Mouse (Mus musculus) gastrocnemius, postnatal 36 days (tissue): ENCODE data around the gene Smarcd3. TPM values are rescaled to one million over a fixed set of nuclear protein-coding genes. Genes with fewer than 3 reads are reported as not detected.

Experiments
- DNase-seq, 2 experiments: peaks; one replicate each; pipeline ENCODE4 v3.0.0; 2022
- intact Hi-C: fragments of 180-260 bp; cut with DNase I; formaldehyde crosslinking; loops from one replicate; pipeline ENCODE4 v1.15.1; 2025
- long read RNA-seq, 2 experiments: library from polyadenylated mRNA; stranded (forward); transcript quantifications; one replicate each; pipeline ENCODE4 v2.0.0; 2021
- total RNA-seq, 2 experiments: library from RNA; stranded (reverse); gene quantifications; 2 replicates each; pipeline ENCODE4 v1.2.3; 2021

Gene Smarcd3
- total RNA-seq, result 100 to 1,000 TPM; 167 to 178 TPM
- long read RNA-seq, experiment 1, transcript Smarcd3-201 (13 exons, 1,735 nt), result major isoform, 213 of 267 reads
- long read RNA-seq, experiment 1, partial matches to known transcripts, result 31 of 267 reads
- long read RNA-seq, experiment 1, other reads (novel, unspliced or antisense), result 23 of 267 reads
- long read RNA-seq, experiment 2, transcript Smarcd3-201 (13 exons, 1,735 nt), result major isoform, 271 of 336 reads
- long read RNA-seq, experiment 2, partial matches to known transcripts, result 36 of 336 reads
- long read RNA-seq, experiment 2, other reads (novel, unspliced or antisense), result 29 of 336 reads

DNA sequence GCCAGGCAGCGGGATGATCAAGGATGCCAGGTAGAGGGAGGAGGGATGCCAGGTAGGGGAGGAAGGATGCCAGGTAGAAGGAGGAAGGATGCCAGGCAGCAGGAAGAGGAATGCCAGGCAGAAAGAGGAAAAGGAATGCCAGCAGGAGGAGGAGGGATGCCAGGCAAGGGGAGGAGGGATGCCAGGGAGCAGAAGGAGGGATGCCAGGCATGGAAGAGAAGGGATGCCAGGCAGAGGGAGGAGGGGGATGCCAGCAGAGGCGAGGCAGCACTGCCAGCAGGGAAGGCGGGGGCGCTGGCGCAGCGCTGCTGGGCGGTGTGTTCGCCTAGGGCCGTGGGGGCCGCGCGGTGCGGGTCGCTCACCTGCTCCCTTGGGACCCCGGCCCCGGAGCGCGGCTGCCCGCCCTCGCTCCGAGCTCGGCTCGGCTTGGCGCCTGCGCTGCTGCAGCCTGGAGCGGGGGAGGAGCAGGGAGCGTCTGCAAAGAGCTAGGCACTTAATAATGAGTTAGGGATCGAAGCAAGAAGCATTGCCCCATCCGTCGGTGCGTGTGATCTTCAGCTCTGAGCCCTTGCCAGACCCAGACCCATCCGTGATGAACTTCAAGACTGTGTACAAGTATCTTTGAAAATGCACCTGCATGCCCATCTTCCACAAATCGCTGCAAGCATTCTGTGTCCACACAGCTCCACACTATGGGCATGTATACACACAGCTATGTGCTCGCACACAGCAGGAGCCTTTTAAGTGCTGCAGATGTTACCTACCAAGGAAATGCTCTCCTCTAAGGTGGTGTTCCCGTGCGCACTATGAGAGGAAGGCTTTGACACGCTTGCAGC, at the start of gene Smarcd3:
TSS of gene Smarcd3 (minus strand) at position 426 of the 836 bp plus-strand sequence.
- no peak for DNase-seq
- intact Hi-C loops, result no loop called here

GRCm38 (mm10) chr5:24661457-24661856, 37.2 kb upstream of the Smarcd3 start:
- no peak for DNase-seq
- intact Hi-C loops, result no loop called here

- intact Hi-C loops, result no loop called here
- DNase-seq, result no peak
These were observed 35.7 kb upstream of the Smarcd3 start for GRCm38 (mm10) chr5:24659708-24660423.

GRCm38 (mm10) chr5:24657113-24657512, 32.9 kb upstream of the Smarcd3 start:
- DNase-seq, result no peak
- intact Hi-C loops, result no loop called here

DNA sequence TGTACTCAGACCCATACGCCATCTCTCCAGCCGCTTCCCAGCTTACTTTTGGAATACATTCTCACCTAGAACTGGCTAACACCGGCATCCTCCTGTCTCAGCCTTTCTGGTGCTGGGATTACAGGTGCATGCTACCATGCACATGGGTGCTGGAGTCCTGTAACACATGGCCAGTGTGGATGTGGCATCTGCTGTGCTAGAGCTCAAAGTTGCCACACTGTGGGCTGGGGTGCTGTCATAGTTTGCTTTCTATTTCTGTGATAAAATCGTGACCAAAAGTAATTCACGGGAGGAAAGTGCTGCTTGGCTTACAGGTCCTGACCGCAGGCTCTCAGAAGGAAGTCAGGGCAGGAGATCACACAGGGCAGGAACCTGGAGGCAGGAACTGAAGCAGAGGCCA, 30.3 kb upstream of the Smarcd3 start:
- DNase-seq, result no peak
- intact Hi-C loops, result loop anchor here (5.0 kb wide), 3 partner anchors 47 to 142 kb away; no protein-coding TSS in a partner anchor

GRCm38 (mm10) chr5:24652780-24653179, 28.6 kb upstream of the Smarcd3 start:
- DNase-seq, result no peak
- intact Hi-C loops, result loop anchor here (5.0 kb wide), 3 partner anchors 45 to 140 kb away; no protein-coding TSS in a partner anchor

DNA sequence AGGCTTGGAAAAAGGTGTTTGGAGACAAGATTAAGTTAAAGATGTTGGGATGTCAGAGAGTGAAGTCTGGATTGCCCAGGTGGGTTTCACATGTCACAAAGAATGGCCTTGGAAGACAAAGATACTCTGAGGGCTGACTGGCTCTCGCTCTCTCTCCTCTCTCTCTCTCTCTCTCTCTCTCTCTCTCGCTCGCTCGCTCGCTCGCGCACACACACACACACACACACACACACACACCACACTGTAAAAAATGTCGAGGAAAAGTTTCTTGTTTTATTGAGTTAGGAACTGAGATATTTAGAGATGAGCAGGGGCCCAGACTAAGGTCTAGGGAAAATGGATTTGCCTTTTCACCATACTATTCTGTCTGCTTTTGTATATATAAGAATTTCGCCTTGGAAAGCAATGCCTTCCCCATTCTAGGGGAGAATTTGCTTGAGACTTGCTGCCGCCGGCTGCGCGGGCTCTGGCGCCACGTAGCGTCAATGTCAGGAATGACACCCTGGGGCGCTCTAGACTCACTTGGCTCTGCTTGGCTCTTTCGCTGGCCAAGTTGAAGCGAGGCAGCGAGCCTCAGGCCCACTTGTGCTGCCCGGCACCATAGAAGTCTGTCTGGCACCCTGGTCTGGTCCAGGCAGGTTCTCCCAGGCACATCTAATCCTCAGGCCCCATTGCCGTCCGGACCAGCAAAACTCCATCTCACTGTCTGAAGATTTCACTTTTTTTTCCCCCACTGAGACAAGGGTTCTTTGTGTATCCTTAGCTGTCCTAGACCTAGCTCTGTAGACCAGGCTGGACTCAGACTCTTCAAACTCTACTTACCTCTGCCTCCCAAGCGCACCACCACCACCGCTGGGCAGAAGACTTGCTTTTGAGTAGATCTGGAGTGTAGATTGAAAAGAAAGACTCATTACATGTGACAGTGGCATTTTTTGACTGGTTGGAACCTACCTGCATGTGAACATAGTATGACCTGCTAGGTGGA, 27.8 kb upstream of the Smarcd3 start:
- DNase-seq, result peak; percentile 72 to 86
- intact Hi-C loops, result loop anchor here (5.0 kb wide), 3 partner anchors 45 to 140 kb away; no protein-coding TSS in a partner anchor

GRCm38 (mm10) chr5:24651356-24651755, 27.1 kb upstream of the Smarcd3 start:
- DNase-seq, result no peak
- intact Hi-C loops, result loop anchor here (5.0 kb wide), 3 partner anchors 44 to 139 kb away; no protein-coding TSS in a partner anchor

DNA sequence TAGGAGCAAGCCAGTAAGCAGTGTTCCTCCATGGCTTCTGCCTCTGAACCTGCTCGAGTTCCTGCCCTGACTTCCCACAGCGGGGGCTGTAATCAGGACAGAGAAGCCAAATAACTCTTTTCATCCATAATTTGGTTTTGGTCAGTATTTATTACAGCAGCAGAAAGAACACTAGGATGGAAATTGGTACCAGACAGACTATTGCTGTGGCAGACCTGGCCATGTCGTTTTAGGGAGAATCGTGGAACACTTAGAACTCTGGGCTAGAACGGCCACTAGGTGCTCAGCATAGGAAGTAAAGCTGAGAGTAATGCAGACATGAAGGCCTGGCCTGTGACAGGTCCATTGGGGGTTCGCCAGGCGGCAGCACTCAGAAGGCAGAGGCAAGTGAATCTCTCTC, 25.5 kb upstream of the Smarcd3 start:
- intact Hi-C loops, result loop anchor here (5.0 kb wide), 3 partner anchors 42 to 137 kb away; no protein-coding TSS in a partner anchor
- no peak for DNase-seq

GRCm38 (mm10) chr5:24649231-24649630, 25.0 kb upstream of the Smarcd3 start:
- no peak for DNase-seq
- intact Hi-C loops, result no loop called here

- intact Hi-C loops, result no loop called here
- no peak for DNase-seq
These were observed 21.2 kb upstream of the Smarcd3 start for GRCm38 (mm10) chr5:24645454-24645853.

DNA sequence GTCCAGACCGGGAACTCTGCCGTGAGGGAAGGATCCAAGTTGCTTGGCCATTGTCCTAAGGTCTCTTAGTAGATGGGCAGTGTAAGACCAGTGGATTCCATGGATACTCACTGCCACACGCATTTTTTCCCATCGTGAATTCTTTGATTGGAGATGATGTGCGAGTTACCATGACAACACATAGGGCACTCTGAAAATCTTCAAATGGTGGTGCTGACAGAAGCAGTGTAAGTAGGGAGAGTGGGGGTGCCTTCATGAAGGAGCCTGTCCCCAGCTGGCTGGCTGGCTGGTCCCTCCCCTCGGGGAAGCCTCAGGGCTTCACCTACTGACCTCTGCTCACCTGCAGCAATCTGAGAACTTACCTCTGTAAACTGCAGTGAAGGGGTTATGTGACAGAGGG, 14.9 kb upstream of the Smarcd3 start:
- intact Hi-C loops, result no loop called here
- no peak for DNase-seq

GRCm38 (mm10) chr5:24638131-24638530, 13.9 kb upstream of the Smarcd3 start:
- no peak for DNase-seq
- intact Hi-C loops, result no loop called here

GRCm38 (mm10) chr5:24636987-24637386, 12.8 kb upstream of the Smarcd3 start:
- DNase-seq, result no peak
- intact Hi-C loops, result no loop called here

GRCm38 (mm10) chr5:24635526-24636141, 11.4 kb upstream of the Smarcd3 start:
- intact Hi-C loops, result no loop called here

GRCm38 (mm10) chr5:24635093-24635492, 10.9 kb upstream of the Smarcd3 start:
- intact Hi-C loops, result no loop called here

More at GRCm38 (mm10) chr5:24635526-24636141, 11.4 kb upstream of the Smarcd3 start:
- no peak for DNase-seq

GRCm38 (mm10) chr5:24629712-24630111, 5.5 kb upstream of the Smarcd3 start:
- intact Hi-C loops, result no loop called here

More at GRCm38 (mm10) chr5:24635093-24635492, 10.9 kb upstream of the Smarcd3 start:
- no peak for DNase-seq

GRCm38 (mm10) chr5:24624822-24625120, 560 bp upstream of the Smarcd3 start:
- intact Hi-C loops, result no loop called here
- no peak for DNase-seq

More at GRCm38 (mm10) chr5:24629712-24630111, 5.5 kb upstream of the Smarcd3 start:
- no peak for DNase-seq
